Mouse (Mus musculus) forelimb bud, embryonic 11.5 days (tissue): Measurements from ENCODE around the gene Fstl4.
A peak's percentile ranks its signal among the peaks of the same experiment; 100 is the strongest.

Experiments
- DNase-seq: peaks from one replicate; pipeline ENCODE4 v3.0.0-alpha.2; 2012; ENCODE audit warnings: low read depth, low spot score

Fstl4 gene

GRCm38 (mm10) chr11:53024403-53024802 lies 260.0 kb downstream of the Fstl4 start:
- DNase-seq: no peak

GRCm38 (mm10) chr11:53025686-53026085 lies 261.3 kb downstream of the Fstl4 start:
- DNase-seq: no peak

- no peak for DNase-seq
Observed at GRCm38 (mm10) chr11:53028421-53029168, 264.2 kb downstream of the Fstl4 start.

GRCm38 (mm10) chr11:53031777-53032176 lies 267.3 kb downstream of the Fstl4 start:
- DNase-seq: no peak

GRCm38 (mm10) chr11:53032336-53032735 lies 267.9 kb downstream of the Fstl4 start:
- peak; percentile 79 for DNase-seq

GRCm38 (mm10) chr11:53035414-53035813 lies 271.0 kb downstream of the Fstl4 start:
- DNase-seq: no peak

GRCm38 (mm10) chr11:53046850-53047249 lies 282.4 kb downstream of the Fstl4 start:
- DNase-seq: no peak

GRCm38 (mm10) chr11:53054151-53054550 lies 289.7 kb downstream of the Fstl4 start:
- no peak for DNase-seq

GRCm38 (mm10) chr11:53055896-53056295 lies 291.5 kb downstream of the Fstl4 start:
- no peak for DNase-seq

- DNase-seq: no peak
Observed at GRCm38 (mm10) chr11:53056781-53057180, 292.3 kb downstream of the Fstl4 start.

GRCm38 (mm10) chr11:53057821-53058553 lies 293.6 kb downstream of the Fstl4 start:
- no peak for DNase-seq

- peak; percentile 58 for DNase-seq
Observed at GRCm38 (mm10) chr11:53058557-53058956, 294.1 kb downstream of the Fstl4 start.

- DNase-seq: no peak
Observed at GRCm38 (mm10) chr11:53067699-53068478, 303.5 kb downstream of the Fstl4 start.

- no peak for DNase-seq
Observed at GRCm38 (mm10) chr11:53068479-53069065, 304.1 kb downstream of the Fstl4 start.

- peak; percentile 71 for DNase-seq
Observed at GRCm38 (mm10) chr11:53069751-53070150, 305.3 kb downstream of the Fstl4 start.

GRCm38 (mm10) chr11:53071602-53072001 lies 307.2 kb downstream of the Fstl4 start:
- DNase-seq: no peak

- DNase-seq: no peak
Observed at GRCm38 (mm10) chr11:53077641-53078040, 313.2 kb downstream of the Fstl4 start.

- no peak for DNase-seq
Observed at GRCm38 (mm10) chr11:53078419-53079334, 314.2 kb downstream of the Fstl4 start.

GRCm38 (mm10) chr11:53081310-53081709 lies 316.9 kb downstream of the Fstl4 start:
- no peak for DNase-seq

GRCm38 (mm10) chr11:53085367-53085766 lies 320.9 kb downstream of the Fstl4 start:
- no peak for DNase-seq
